Mouse (Mus musculus) gastrocnemius, postnatal 10 days (tissue): ENCODE results near the gene Prkca. TPM values are rescaled to one million over a fixed set of nuclear protein-coding genes. Genes with fewer than 3 reads are reported as not detected.

Source experiments
- DNase-seq: peaks from one replicate; pipeline ENCODE4 v3.0.0; 2021; ENCODE audit warnings: mixed read lengths
- total RNA-seq, 2 experiments: library from RNA; stranded (reverse); gene quantifications; 2 replicates each; pipeline ENCODE4 v1.2.3; 2021

The Prkca gene
- total RNA-seq, 2 experiments from 2014 or later, result 47.6 to 51.0 TPM

GRCm38 (mm10) chr11:107994487-107994886 is 349.2 kb downstream of the Prkca start:
- DNase-seq, result peak; percentile 22

- no peak for DNase-seq
These were observed 349.9 kb downstream of the Prkca start for GRCm38 (mm10) chr11:107993792-107994191.

GRCm38 (mm10) chr11:107992500-107992899 is 351.2 kb downstream of the Prkca start:
- no peak for DNase-seq

GRCm38 (mm10) chr11:107991990-107992389 is 351.7 kb downstream of the Prkca start:
- no peak for DNase-seq

GRCm38 (mm10) chr11:107989241-107989640 is 354.5 kb downstream of the Prkca start:
- DNase-seq, result no peak

GRCm38 (mm10) chr11:107985941-107986340 is 357.8 kb downstream of the Prkca start:
- no peak for DNase-seq

- DNase-seq, result no peak
These were observed 359.8 kb downstream of the Prkca start for GRCm38 (mm10) chr11:107983883-107984282.

- no peak for DNase-seq
These were observed 360.5 kb downstream of the Prkca start for GRCm38 (mm10) chr11:107983224-107983623.

GRCm38 (mm10) chr11:107982225-107982896 is 361.4 kb downstream of the Prkca start:
- DNase-seq, result peak; percentile 69

- no peak for DNase-seq
These were observed 364.1 kb downstream of the Prkca start for GRCm38 (mm10) chr11:107979497-107980174.

GRCm38 (mm10) chr11:107969943-107970342 is 373.8 kb downstream of the Prkca start:
- no peak for DNase-seq

- peak; percentile 20 for DNase-seq
These were observed 375.6 kb downstream of the Prkca start for GRCm38 (mm10) chr11:107968147-107968546.

GRCm38 (mm10) chr11:107966229-107966628 is 377.5 kb downstream of the Prkca start:
- no peak for DNase-seq

GRCm38 (mm10) chr11:107965449-107965848 is 378.3 kb downstream of the Prkca start:
- DNase-seq, result peak; percentile 11

GRCm38 (mm10) chr11:107957566-107958350 is 386.0 kb downstream of the Prkca start:
- no peak for DNase-seq

GRCm38 (mm10) chr11:107955191-107956062 is 388.3 kb downstream of the Prkca start:
- no peak for DNase-seq

- DNase-seq, result no peak
These were observed 392.3 kb downstream of the Prkca start for GRCm38 (mm10) chr11:107951431-107951830.

GRCm38 (mm10) chr11:107950658-107951057 is 393.1 kb downstream of the Prkca start:
- no peak for DNase-seq

GRCm38 (mm10) chr11:107950211-107950610 is 393.5 kb downstream of the Prkca start:
- peak; percentile 12 for DNase-seq

- DNase-seq, result no peak
These were observed 395.8 kb downstream of the Prkca start for GRCm38 (mm10) chr11:107947951-107948350.

- DNase-seq, result no peak
These were observed 396.9 kb downstream of the Prkca start for GRCm38 (mm10) chr11:107946823-107947222.

GRCm38 (mm10) chr11:107936929-107937328 is 406.8 kb downstream of the Prkca start:
- no peak for DNase-seq
